Mouse (Mus musculus): ENCODE results near the gene Sh2d6. TPM values are rescaled to one million over a fixed set of nuclear protein-coding genes. Genes with fewer than 3 reads are reported as not detected.
"Not testable (repeated sequence)": the region's sequence is repeated elsewhere in the genome, so short reads cannot be mapped to it uniquely, and the experiment has no call there.

Gene Sh2d6
- polyA plus RNA-seq, 1 experiment from 2014 or later, result not detected

DNA sequence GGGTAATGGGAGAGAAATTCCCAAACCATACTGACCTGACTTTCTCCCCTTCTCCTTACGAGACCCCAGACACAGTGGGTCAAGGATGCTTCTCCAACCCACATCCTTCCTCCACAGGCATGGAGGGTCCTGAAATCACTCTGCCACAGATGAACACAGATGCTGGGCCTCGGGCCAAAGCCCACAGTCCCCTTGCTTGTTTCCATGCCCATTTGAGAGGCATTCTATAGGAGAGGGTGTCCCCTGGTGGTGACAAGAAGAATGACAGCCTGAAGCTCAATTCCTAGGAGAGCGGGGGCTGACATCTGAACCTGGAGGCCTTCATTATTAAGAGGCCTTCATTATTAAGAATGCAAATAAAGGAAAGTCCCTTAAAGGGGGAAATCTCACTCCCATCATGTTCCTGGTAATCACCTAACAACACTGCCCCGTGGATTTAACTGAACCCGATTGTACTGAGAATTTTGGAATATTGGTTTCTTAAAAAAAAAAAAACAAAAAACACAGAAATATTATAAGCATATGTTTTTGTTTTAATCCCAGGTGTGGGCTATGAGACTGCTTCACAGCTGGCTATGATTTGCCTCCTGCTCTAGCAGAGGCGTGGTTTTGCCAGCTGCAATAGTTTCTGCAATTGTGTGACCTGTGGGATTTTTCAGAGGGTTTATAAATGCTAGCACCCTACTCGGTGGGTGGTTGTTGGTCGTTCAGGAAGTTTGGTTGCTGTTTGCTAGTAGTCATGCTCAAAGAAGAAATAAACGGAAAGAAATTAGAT is 12.7 kb upstream of the Sh2d6 start:
- H3K9ac ChIP-seq, result no peak overlapping the region
- H3K27ac ChIP-seq (ENCODE audit: poor library complexity, severe bottlenecking), result peak overlapping the region; percentile 54; the same call in 1 of the 2 replicates
- no peaks in the 10 kb centered on the region for H3K27me3 ChIP-seq (replicated peaks)
- peaks cover 22% of the 10 kb centered on the region for H3K4me1 ChIP-seq (replicated peaks)
- no peak overlapping the region for H3K4me2 ChIP-seq
- 37% methylated on average over 9 of the region's 9 CpGs for WGBS
- no peaks in the 10 kb centered on the region; the same call in 1 of the 2 replicates for H3K9me3 ChIP-seq (replicated peaks)
- ATAC-seq (ENCODE audit: insufficient number of reproducible peaks, low FRiP score), result peak; percentile 37; the same call in 1 of the 2 replicates
- no peak overlapping the region for H3K4me3 ChIP-seq
- H3K36me3 ChIP-seq, result no peaks in the 10 kb centered on the region

DNA sequence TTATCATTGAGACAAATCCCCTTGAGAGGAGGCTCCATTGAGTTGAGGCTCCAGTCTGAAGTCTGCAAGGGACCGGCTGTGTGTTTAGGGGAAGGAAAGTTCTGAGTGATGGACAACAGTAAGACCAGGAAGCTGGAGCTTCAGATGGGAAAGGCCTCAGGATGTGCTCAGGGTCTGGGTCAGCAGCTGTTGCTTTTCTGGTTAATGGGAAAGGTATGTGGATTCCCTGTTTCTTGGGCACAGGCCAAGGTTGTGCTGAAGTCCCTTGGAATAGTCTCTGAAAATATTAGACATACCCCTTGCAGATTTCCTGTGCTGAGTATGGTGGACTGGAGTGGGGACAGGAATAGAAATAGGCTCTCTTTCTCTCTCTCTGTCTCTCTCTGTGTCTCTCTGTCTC is 12.0 kb upstream of the Sh2d6 start:
- not testable (repeated sequence) for H3K9me3 ChIP-seq (replicated peaks); H3K4me3 ChIP-seq; H3K36me3 ChIP-seq; H3K27me3 ChIP-seq (replicated peaks); H3K9ac ChIP-seq; H3K4me2 ChIP-seq
- 23% methylated on average over 1 of the region's 1 CpGs for WGBS
- peaks cover 20% of the 10 kb centered on the region for H3K4me1 ChIP-seq (replicated peaks)
- peak overlapping the region; percentile 54; the same call in 1 of the 2 replicates for H3K27ac ChIP-seq (ENCODE audit: poor library complexity, severe bottlenecking)
- peak; percentile 49 for ATAC-seq (ENCODE audit: insufficient number of reproducible peaks, low FRiP score)

- Histone ChIP-seq H3K27ac (ENCODE audit: poor library complexity, severe bottlenecking) (no peak overlapping the region), H3K9me3 (replicated peaks) (no peaks in the 10 kb centered on the region; the same call in 1 of the 2 replicates), H3K4me1 (replicated peaks) (peaks cover 16% of the 10 kb centered on the region), H3K4me3 (no peak overlapping the region), H3K4me2 (no peak overlapping the region), H3K9ac (no peak overlapping the region), H3K36me3 (no peaks in the 10 kb centered on the region), H3K27me3 (replicated peaks) (no peaks in the 10 kb centered on the region)
- no peak for ATAC-seq (ENCODE audit: insufficient number of reproducible peaks, low FRiP score)
- 73% methylated on average over 4 of the region's 4 CpGs for WGBS
These were observed 11.1 kb upstream of the Sh2d6 start for GRCm38 (mm10) chr6:72532580-72532979.

GRCm38 (mm10) chr6:72528410-72529151 is 7.1 kb upstream of the Sh2d6 start:
- Histone ChIP-seq H3K36me3 (no peaks in the 10 kb centered on the region), H3K9ac (no peak overlapping the region), H3K4me1 (replicated peaks) (peaks cover 8% of the 10 kb centered on the region), H3K9me3 (replicated peaks) (no peaks in the 10 kb centered on the region; the same call in 1 of the 2 replicates), H3K27me3 (replicated peaks) (no peaks in the 10 kb centered on the region), H3K27ac (ENCODE audit: poor library complexity, severe bottlenecking) (no peak overlapping the region), H3K4me3 (no peak overlapping the region), H3K4me2 (no peak overlapping the region)
- ATAC-seq (ENCODE audit: insufficient number of reproducible peaks, low FRiP score), result no peak
- 69% methylated on average over 10 of the region's 10 CpGs for WGBS

GRCm38 (mm10) chr6:72527070-72527469 is 5.6 kb upstream of the Sh2d6 start:
- 82% methylated on average over 4 of the region's 4 CpGs for WGBS
- no peaks in the 10 kb centered on the region for H3K36me3 ChIP-seq
- no peak overlapping the region for H3K27ac ChIP-seq (ENCODE audit: poor library complexity, severe bottlenecking)
- no peak overlapping the region for H3K4me3 ChIP-seq
- no peak overlapping the region for H3K9ac ChIP-seq
- H3K4me2 ChIP-seq, result no peak overlapping the region
- H3K9me3 ChIP-seq (replicated peaks), result no peaks in the 10 kb centered on the region; the same call in 1 of the 2 replicates
- H3K27me3 ChIP-seq (replicated peaks), result no peaks in the 10 kb centered on the region
- no peak for ATAC-seq (ENCODE audit: insufficient number of reproducible peaks, low FRiP score)
- H3K4me1 ChIP-seq (replicated peaks), result no peaks in the 10 kb centered on the region

DNA sequence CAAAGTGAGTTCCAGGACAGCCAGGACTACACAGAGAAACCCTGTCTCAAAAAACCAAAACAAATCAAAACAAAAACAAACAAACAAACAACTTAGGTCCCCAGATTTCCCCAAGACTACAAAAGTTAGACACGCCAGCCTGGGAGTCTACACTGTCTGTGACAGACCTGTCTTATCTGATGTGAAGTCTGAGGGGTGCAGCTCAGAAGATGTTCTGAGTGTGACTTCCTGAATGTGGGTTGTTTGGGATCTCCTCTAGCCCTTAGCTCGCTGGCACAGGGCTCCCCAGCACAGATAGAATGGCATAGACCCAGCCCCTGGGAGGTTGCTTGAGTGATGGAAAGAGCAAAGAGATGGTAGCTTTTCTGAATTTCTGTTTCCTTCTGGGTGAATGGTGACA is 2.7 kb upstream of the Sh2d6 start:
- Histone ChIP-seq H3K9ac (no peak overlapping the region), H3K4me2 (no peak overlapping the region), H3K4me3 (no peak overlapping the region), H3K27me3 (replicated peaks) (no peaks in the 10 kb centered on the region), H3K36me3 (no peaks in the 10 kb centered on the region), H3K27ac (ENCODE audit: poor library complexity, severe bottlenecking) (no peak overlapping the region), H3K9me3 (replicated peaks) (no peaks in the 10 kb centered on the region), H3K4me1 (replicated peaks) (peaks cover 13% of the 10 kb centered on the region)
- ATAC-seq (ENCODE audit: insufficient number of reproducible peaks, low FRiP score), result no peak
- WGBS, result 70% methylated on average over 2 of the region's 2 CpGs

DNA sequence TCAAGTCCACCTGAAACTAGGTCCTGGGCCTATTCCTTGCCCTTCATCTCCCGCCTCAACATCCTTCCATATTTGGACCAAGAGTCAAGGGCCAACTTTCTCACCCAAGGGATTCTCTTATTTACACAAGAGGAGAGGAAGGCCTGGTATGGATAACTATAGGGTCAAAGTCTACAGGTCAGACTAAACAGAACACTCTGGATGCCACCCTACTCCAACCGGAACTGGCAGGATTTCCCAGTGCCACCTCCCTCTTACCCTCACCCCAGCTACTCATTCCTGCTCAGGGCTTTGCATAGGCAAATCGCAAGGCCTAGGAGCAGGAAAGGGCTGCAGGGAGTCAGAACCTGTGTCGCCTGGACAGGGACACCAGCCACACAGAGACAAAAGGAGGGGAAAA is 1.7 kb upstream of the Sh2d6 start:
- Histone ChIP-seq H3K36me3 (no peaks in the 10 kb centered on the region), H3K4me2 (no peak overlapping the region), H3K4me1 (replicated peaks) (peaks cover 17% of the 10 kb centered on the region), H3K9me3 (replicated peaks) (no peaks in the 10 kb centered on the region), H3K9ac (no peak overlapping the region), H3K4me3 (no peak overlapping the region), H3K27me3 (replicated peaks) (no peaks in the 10 kb centered on the region), H3K27ac (ENCODE audit: poor library complexity, severe bottlenecking) (no peak overlapping the region)
- ATAC-seq (ENCODE audit: insufficient number of reproducible peaks, low FRiP score), result no peak
- 74% methylated on average over 4 of the region's 4 CpGs for WGBS

- ATAC-seq (ENCODE audit: insufficient number of reproducible peaks, low FRiP score), result no peak
- no peak overlapping the region for H3K27ac ChIP-seq (ENCODE audit: poor library complexity, severe bottlenecking)
- H3K27me3 ChIP-seq (replicated peaks), result no peaks in the 10 kb centered on the region
- peaks cover 17% of the 10 kb centered on the region for H3K4me1 ChIP-seq (replicated peaks)
- H3K36me3 ChIP-seq, result no peaks in the 10 kb centered on the region
- WGBS, result 79% methylated on average over 5 of the region's 5 CpGs
- H3K9me3 ChIP-seq (replicated peaks), result no peaks in the 10 kb centered on the region
- no peak overlapping the region for H3K9ac ChIP-seq
- H3K4me3 ChIP-seq, result no peak overlapping the region
- no peak overlapping the region for H3K4me2 ChIP-seq
These were observed 781 bp upstream of the Sh2d6 start for GRCm38 (mm10) chr6:72522288-72522687.

GRCm38 (mm10) chr6:72520904-72521303 is 603 bp downstream of the Sh2d6 start:
- WGBS, result 89% methylated on average over 5 of the region's 5 CpGs
- H3K4me3 ChIP-seq, result no peak overlapping the region
- H3K36me3 ChIP-seq, result no peaks in the 10 kb centered on the region
- no peak overlapping the region for H3K9ac ChIP-seq
- no peak overlapping the region for H3K4me2 ChIP-seq
- H3K27me3 ChIP-seq (replicated peaks), result no peaks in the 10 kb centered on the region
- no peak overlapping the region for H3K27ac ChIP-seq (ENCODE audit: poor library complexity, severe bottlenecking)
- peaks cover 17% of the 10 kb centered on the region for H3K4me1 ChIP-seq (replicated peaks)
- ATAC-seq (ENCODE audit: insufficient number of reproducible peaks, low FRiP score), result no peak
- H3K9me3 ChIP-seq (replicated peaks), result no peaks in the 10 kb centered on the region

GRCm38 (mm10) chr6:72519892-72520663 is 1.4 kb downstream of the Sh2d6 start:
- no peak overlapping the region for H3K4me3 ChIP-seq
- H3K9me3 ChIP-seq (replicated peaks), result no peaks in the 10 kb centered on the region
- WGBS, result 23% methylated on average over 10 of the region's 10 CpGs
- no peaks in the 10 kb centered on the region for H3K27me3 ChIP-seq (replicated peaks)
- H3K9ac ChIP-seq, result no peak overlapping the region
- peaks cover 17% of the 10 kb centered on the region for H3K4me1 ChIP-seq (replicated peaks)
- peak overlapping the region; percentile 18; the same call in 1 of the 2 replicates for H3K4me2 ChIP-seq
- peak overlapping the region; percentile 43 for H3K27ac ChIP-seq (ENCODE audit: poor library complexity, severe bottlenecking)
- H3K36me3 ChIP-seq, result no peaks in the 10 kb centered on the region
- ATAC-seq (ENCODE audit: insufficient number of reproducible peaks, low FRiP score), result peak; percentile 58

GRCm38 (mm10) chr6:72519303-72519702 is 2.2 kb downstream of the Sh2d6 start:
- Histone ChIP-seq H3K4me1 (replicated peaks) (peaks cover 17% of the 10 kb centered on the region), H3K27ac (ENCODE audit: poor library complexity, severe bottlenecking) (no peak overlapping the region), H3K36me3 (no peaks in the 10 kb centered on the region), H3K9ac (no peak overlapping the region), H3K4me2 (no peak overlapping the region), H3K4me3 (no peak overlapping the region), H3K27me3 (replicated peaks) (no peaks in the 10 kb centered on the region), H3K9me3 (replicated peaks) (no peaks in the 10 kb centered on the region)
- no peak for ATAC-seq (ENCODE audit: insufficient number of reproducible peaks, low FRiP score)
- 43% methylated on average over 8 of the region's 8 CpGs for WGBS
